Mouse (Mus musculus) forebrain, postnatal 0 days (tissue): ENCODE measurements around the gene Clspn. TPM values are rescaled to one million over a fixed set of nuclear protein-coding genes. Genes with fewer than 3 reads are reported as not detected.

Experiments used
- ATAC-seq: fragments of 200-750 bp; cut with Nextera tagmentation; 2 replicates; pipeline ENCODE4 v1.8.0; 2017; ENCODE audit warnings: mild to moderate bottlenecking, moderate library complexity
- DNase-seq: peaks from one replicate; pipeline ENCODE4 v3.0.0-alpha.2; 2015
- H3K27ac ChIP-seq: fragments of 300-500 bp; sonication (generic); 2 replicates; pipeline ENCODE4 v1.5.1; 2014; ENCODE audit warnings: low read depth, mild to moderate bottlenecking, antibody characterized with exemption, low read length, moderate library complexity, mixed read lengths
- H3K27me3 ChIP-seq: fragments of 300-500 bp; sonication (generic); 2 replicates; pipeline ENCODE4 v1.6.1; 2014; ENCODE audit warnings: mild to moderate bottlenecking, low read length, mixed read lengths; ENCODE audit not compliant: insufficient read depth
- H3K36me3 ChIP-seq: fragments of 300-500 bp; sonication (generic); 2 replicates; pipeline ENCODE4 v1.6.1; 2014; ENCODE audit warnings: mild to moderate bottlenecking, moderate library complexity; ENCODE audit not compliant: insufficient read depth
- H3K4me1 ChIP-seq: fragments of 300-500 bp; sonication (generic); 2 replicates; pipeline ENCODE4 v1.6.1; 2014; ENCODE audit warnings: antibody characterized with exemption; ENCODE audit not compliant: insufficient read depth
- H3K4me2 ChIP-seq: fragments of 300-500 bp; sonication (generic); 2 replicates; pipeline ENCODE4 v1.6.1; 2014; ENCODE audit warnings: low read depth, mild to moderate bottlenecking, moderate library complexity
- H3K4me3 ChIP-seq: fragments of 300-500 bp; sonication (generic); 2 replicates; pipeline ENCODE4 v1.5.1; 2014; ENCODE audit warnings: low read depth, low read length, mixed read lengths
- H3K9ac ChIP-seq: fragments of 300-500 bp; sonication (generic); 2 replicates; pipeline ENCODE4 v1.6.1; 2014; ENCODE audit warnings: mild to moderate bottlenecking
- H3K9me3 ChIP-seq: fragments of 300-500 bp; sonication (generic); 2 replicates; pipeline ENCODE4 v1.6.1; 2016; ENCODE audit warnings: low read length
- CTCF ChIP-seq: sonication (generic); IDR thresholded peaks from 2 replicates; pipeline ENCODE4 v1.5.1; 2016; ENCODE audit warnings: antibody characterized with exemption, control low read depth, low read depth
- WGBS: fragments of 180-500 bp; shearing (Covaris S2); extraction: QIAGEN DNeasy Blood & Tissue Kit; methylation state at CpG from one replicate; pipeline ENCODE4 v1.1.7; 2014; 5-methylcytosine and 5-hydroxymethylcytosine counted together
- polyA plus RNA-seq: library from polyadenylated mRNA; unstranded; fragments of >200 nt; fragmentation: Nextera tagmentation; extraction: Ambion mirVana; gene quantifications from 2 replicates; pipeline ENCODE4 v1.2.1, GENCODE M21; 2015
- total RNA-seq: library from RNA; depleted of rRNA; stranded (reverse); fragments of >200 nt; gene quantifications from 2 replicates; pipeline ENCODE4 v1.2.3, GENCODE M21; 2014

Clspn gene
- total and polyA plus RNA-seq, 2 experiments from 2014 or later = 3.0 to 3.5 TPM

DNA sequence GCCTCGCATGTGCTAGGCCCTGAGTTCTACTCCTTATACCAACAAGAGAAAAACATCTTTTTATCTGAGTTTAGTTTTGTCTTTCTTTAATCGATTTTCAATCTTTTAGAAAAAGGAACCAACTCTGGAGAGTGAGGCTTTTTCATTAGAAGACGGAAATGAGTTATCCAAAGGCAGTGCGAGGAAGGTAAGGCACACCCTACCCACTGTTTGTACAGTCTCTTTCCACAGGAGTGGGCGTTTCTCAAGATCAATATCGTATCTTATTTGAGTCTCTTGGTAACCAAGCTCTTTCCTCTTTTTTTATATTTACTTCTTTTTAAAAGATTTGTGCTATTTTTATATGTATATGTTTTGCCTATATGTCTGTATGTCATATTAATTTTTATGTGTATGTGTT, 7.1 kb downstream of the Clspn start:
- no peak for ATAC-seq
- TF ChIP-seq CTCF = no peak
- Histone ChIP-seq H3K27ac (no peak overlapping the region), H3K4me3 (no peak overlapping the region), H3K4me1 (no peaks in the 10 kb centered on the region), H3K4me2 (no peak overlapping the region), H3K27me3 (no peaks in the 10 kb centered on the region), H3K36me3 (no peaks in the 10 kb centered on the region), H3K9ac (no peak overlapping the region), H3K9me3 (no peaks in the 10 kb centered on the region)
- DNase-seq = no peak
- WGBS = 93% methylated on average over 6 of the region's 6 CpGs

DNA sequence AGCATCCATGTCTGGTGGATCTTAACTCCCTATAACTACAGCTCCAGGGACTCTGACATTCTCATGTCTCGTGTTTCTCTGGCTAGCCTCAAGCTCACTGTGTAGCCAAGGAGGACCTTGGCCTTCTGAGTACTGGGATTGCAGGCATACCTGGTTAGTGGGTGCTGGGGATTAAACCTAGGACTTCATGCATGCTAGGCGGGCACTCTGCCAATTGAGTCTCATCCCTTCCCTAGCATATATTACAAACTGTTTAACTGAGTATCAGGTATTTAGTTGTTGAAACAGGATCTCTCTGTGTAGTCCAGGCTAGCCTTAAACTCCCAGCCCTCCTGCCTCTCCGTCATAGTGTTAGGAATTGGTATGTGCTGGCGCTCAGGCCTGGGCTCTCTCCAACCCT, 10.5 kb downstream of the Clspn start:
- 97% methylated on average over 4 of the region's 4 CpGs for WGBS
- Histone ChIP-seq H3K9ac (no peak overlapping the region), H3K27me3 (no peaks in the 10 kb centered on the region), H3K9me3 (no peaks in the 10 kb centered on the region), H3K36me3 (no peaks in the 10 kb centered on the region), H3K4me1 (no peaks in the 10 kb centered on the region), H3K4me3 (no peak overlapping the region), H3K4me2 (no peak overlapping the region), H3K27ac (no peak overlapping the region)
- no peak for ATAC-seq
- no peak for DNase-seq
- no peak for TF ChIP-seq CTCF

DNA sequence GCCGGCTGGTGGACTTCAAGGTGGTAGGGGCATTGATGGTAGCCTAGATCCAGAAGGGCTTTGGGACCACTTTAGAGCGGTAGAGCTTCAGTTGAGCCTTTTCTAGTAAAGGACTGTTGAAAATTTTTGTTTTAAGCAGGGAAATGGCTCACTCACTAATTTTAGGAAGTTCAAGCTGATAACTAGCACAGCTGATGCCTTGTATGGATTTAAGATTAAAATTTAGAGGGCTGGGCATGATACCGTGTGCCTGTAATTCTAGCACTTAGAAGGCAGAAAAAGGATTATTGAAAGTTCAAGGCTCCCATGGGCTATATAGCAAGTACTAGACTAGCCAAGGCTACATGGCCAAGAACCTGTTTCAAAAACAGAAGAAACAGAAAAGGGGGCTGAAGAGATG, 13.0 kb downstream of the Clspn start:
- 95% methylated on average over 3 of the region's 3 CpGs for WGBS
- DNase-seq (no peak), ATAC-seq (no peak)
- H3K27ac ChIP-seq = no peak overlapping the region
- no peaks in the 10 kb centered on the region for H3K9me3 ChIP-seq
- no peak for TF ChIP-seq CTCF
- H3K36me3 ChIP-seq = 0 out of 2 replicates have a peak, but pooled peaks cover 4% of the 10 kb centered on the region
- H3K4me2 ChIP-seq = no peak overlapping the region
- H3K27me3 ChIP-seq = no peaks in the 10 kb centered on the region
- no peak overlapping the region for H3K9ac ChIP-seq
- H3K4me1 ChIP-seq = no peaks in the 10 kb centered on the region
- H3K4me3 ChIP-seq = no peak overlapping the region

DNA sequence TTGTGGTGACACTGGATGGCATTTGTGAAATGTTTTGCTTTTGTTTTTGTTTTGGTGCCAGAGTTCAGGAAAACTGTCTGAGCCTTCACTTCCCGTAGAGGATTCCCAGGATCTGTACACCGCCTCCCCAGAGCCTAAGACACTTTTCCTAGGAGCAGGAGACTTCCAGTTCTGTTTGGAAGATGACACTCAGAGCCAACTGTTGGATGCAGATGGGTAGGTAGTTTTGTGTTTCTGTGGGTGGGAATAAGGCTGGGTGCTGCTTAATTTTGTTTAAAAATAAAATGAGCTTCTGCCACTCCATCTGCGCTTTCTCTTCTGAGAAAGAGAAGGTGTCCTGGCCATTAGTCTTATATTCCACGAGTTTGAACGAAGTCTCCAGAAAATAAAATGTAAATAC, 19.5 kb downstream of the Clspn start:
- Histone ChIP-seq H3K27ac (no peak overlapping the region), H3K4me1 (no peaks in the 10 kb centered on the region), H3K27me3 (no peaks in the 10 kb centered on the region), H3K9me3 (no peaks in the 10 kb centered on the region), H3K36me3 (peaks cover 4% of the 10 kb centered on the region; the same call in 1 of the 2 replicates), H3K4me2 (no peak overlapping the region), H3K9ac (no peak overlapping the region), H3K4me3 (no peak overlapping the region)
- no peak for TF ChIP-seq CTCF
- no peak for ATAC-seq
- no peak for DNase-seq
- WGBS = 86% methylated on average over 5 of the region's 5 CpGs

DNA sequence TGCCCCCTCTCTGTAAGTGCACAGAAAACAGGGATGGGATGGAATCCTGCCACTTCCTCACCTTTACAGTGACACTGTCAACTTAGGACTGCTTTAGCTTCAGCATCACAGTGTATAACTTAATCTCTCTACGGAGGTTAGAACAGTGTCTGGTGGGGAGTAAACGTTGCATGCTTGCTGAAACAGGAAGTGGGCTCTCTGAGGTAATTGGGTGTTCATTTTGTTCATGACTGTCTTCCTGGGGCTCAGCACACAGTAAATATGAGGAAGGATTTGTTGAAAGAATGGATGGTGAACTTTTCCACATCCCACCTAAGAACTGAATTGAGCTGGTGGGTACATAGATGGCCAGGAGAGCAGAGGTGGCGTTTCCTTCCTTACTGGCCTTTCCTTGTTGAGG, 21.2 kb downstream of the Clspn start:
- DNase-seq = no peak
- H3K4me3 ChIP-seq = no peak overlapping the region
- H3K9me3 ChIP-seq = no peaks in the 10 kb centered on the region
- no peak for TF ChIP-seq CTCF
- peaks cover 4% of the 10 kb centered on the region; the same call in 1 of the 2 replicates for H3K36me3 ChIP-seq
- H3K9ac ChIP-seq = no peak overlapping the region
- 89% methylated on average over 3 of the region's 3 CpGs for WGBS
- H3K27me3 ChIP-seq = no peaks in the 10 kb centered on the region
- H3K4me2 ChIP-seq = no peak overlapping the region
- H3K4me1 ChIP-seq = no peaks in the 10 kb centered on the region
- no peak for ATAC-seq
- no peak overlapping the region for H3K27ac ChIP-seq

DNA sequence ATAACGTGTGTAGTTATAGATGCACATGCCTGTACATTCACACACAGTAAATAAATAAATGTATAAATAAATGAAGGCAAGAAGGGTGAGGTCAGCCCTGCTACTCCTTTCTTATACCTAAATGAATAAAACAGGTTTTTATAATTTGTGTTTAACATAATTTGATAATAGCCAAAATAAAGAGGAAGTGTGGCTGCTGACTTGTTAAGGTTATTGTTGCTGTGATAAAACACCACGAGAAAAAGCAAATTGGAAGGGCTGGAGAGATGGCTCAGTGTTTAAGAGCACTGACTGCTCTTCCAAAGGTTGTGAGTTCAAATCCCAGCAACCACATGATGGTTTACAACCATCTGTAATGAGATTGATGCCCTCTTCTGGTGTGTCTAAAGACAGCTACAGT, 22.3 kb downstream of the Clspn start:
- 80% methylated on average over 2 of the region's 2 CpGs for WGBS
- Histone ChIP-seq H3K9ac (no peak overlapping the region), H3K27me3 (no peaks in the 10 kb centered on the region), H3K4me2 (no peak overlapping the region), H3K27ac (no peak overlapping the region), H3K9me3 (no peaks in the 10 kb centered on the region), H3K36me3 (no peaks in the 10 kb centered on the region; the same call in 1 of the 2 replicates), H3K4me3 (no peak overlapping the region), H3K4me1 (no peaks in the 10 kb centered on the region)
- ATAC-seq (no peak), DNase-seq (no peak)
- no peak for TF ChIP-seq CTCF

DNA sequence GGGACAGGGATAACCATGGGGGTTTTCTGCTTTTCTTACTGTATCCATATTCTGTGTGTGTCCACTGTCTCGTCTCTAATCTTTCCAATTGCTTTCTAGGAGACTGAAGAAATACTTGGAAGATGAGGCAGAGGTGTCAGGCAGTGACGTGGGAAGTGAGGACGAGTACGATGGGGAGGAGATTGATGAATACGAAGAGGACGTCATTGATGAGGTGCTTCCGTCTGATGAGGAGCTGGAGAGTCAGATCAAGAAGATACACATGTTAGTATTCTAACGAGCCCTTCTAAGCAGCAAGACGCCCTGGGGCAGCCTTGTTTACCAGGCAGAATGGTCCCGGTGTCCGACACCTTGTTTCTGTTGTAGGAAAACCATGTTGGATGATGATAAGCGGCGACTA, 29.0 kb downstream of the Clspn start:
- H3K4me3 ChIP-seq = no peak overlapping the region
- H3K27me3 ChIP-seq = no peaks in the 10 kb centered on the region
- no peaks in the 10 kb centered on the region for H3K9me3 ChIP-seq
- no peaks in the 10 kb centered on the region for H3K4me1 ChIP-seq
- TF ChIP-seq CTCF = no peak
- 91% methylated on average over 13 of the region's 13 CpGs for WGBS
- ATAC-seq = no peak
- no peak overlapping the region for H3K27ac ChIP-seq
- DNase-seq = no peak
- H3K36me3 ChIP-seq = no peaks in the 10 kb centered on the region
- no peak overlapping the region for H3K9ac ChIP-seq
- no peak overlapping the region for H3K4me2 ChIP-seq

DNA sequence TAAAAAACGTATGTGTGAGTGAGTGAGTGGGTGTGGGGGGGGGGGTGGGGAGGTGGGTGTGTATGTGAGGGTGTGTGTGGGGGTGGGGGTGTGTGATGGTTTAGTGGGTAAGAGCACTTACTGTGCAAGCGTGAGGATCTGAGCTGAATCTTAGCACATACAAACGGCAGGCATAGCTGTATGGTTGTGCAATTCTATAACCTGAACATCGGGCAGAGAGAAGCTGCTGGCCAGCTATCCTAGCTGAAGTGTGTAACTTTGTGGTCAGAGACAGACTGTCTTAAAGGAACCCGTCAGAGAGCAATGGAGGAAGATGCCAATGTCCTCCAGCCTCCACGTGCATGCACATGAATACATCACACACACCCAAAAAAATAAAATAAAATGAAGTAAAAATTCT, 35.3 kb downstream of the Clspn start:
- H3K4me3 ChIP-seq = no peak overlapping the region
- 89% methylated on average over 6 of the region's 6 CpGs for WGBS
- H3K9ac ChIP-seq = no peak overlapping the region
- H3K27me3 ChIP-seq = no peaks in the 10 kb centered on the region
- no peaks in the 10 kb centered on the region for H3K9me3 ChIP-seq
- H3K4me2 ChIP-seq = no peak overlapping the region
- no peak overlapping the region for H3K27ac ChIP-seq
- no peak for TF ChIP-seq CTCF
- H3K4me1 ChIP-seq = no peaks in the 10 kb centered on the region
- ATAC-seq = no peak
- no peaks in the 10 kb centered on the region for H3K36me3 ChIP-seq
- DNase-seq = no peak
